8 mouse cellular contexts compared by ENCODE assay signal in genomic region chr13:52976510-52977220, GRCm38 (mm10). TPM values are rescaled to one million over a fixed set of nuclear protein-coding genes. Genes with fewer than 3 reads are reported as not detected.
A peak's percentile ranks its signal among the peaks of the same experiment; 100 is the strongest.
DNase-seq lines count a peak whose midpoint lies in the region; ATAC-seq lines count a peak whose summit lies in the region.
"Had no signal": no experiment of that assay in that cellular context is flagged by ENCODE, and none has a peak within 500 bp of the region (broad histone marks: within the 10 kb centered on the region; RNA-seq: fewer than 3 reads in every experiment).

No protein-coding gene starts in this region.

- peaks cover 64% of the 10 kb centered on the region for H3K4me1 ChIP-seq in forebrain, embryonic 10.5 days
- peaks cover 35% of the 10 kb centered on the region for H3K4me1 ChIP-seq in hindbrain, embryonic 15.5 days (replicated peaks)

- H3K27me3 ChIP-seq in forebrain, embryonic 10.5 days (ENCODE audit: poor library complexity, severe bottlenecking) = peaks cover 66% of the 10 kb centered on the region
- no peaks in the 10 kb centered on the region for H3K27me3 ChIP-seq in hindbrain, embryonic 15.5 days

- no peak overlapping the region for H3K9ac ChIP-seq in hindbrain, embryonic 15.5 days

- WGBS in forebrain, embryonic 10.5 days = 16% methylated on average over 16 of the region's 16 CpGs
- 17% methylated on average over 16 of the region's 16 CpGs for WGBS in hindbrain, embryonic 15.5 days

- no peaks in the 10 kb centered on the region for H3K9me3 ChIP-seq in forebrain, embryonic 10.5 days
- H3K9me3 ChIP-seq in hindbrain, embryonic 15.5 days = no peaks in the 10 kb centered on the region

- H3K36me3 ChIP-seq in forebrain, embryonic 10.5 days (replicated peaks) = no peaks in the 10 kb centered on the region
- H3K36me3 ChIP-seq in hindbrain, embryonic 15.5 days = no peaks in the 10 kb centered on the region

- ATAC-seq in hindbrain, embryonic 15.5 days (ENCODE audit: low FRiP score, low read depth) = no peak

- peak overlapping the region; percentile 96 for H3K4me2 ChIP-seq in hindbrain, embryonic 15.5 days

- peak overlapping the region; percentile 31 for H3K4me3 ChIP-seq in forebrain, embryonic 10.5 days
- H3K4me3 ChIP-seq in hindbrain, embryonic 15.5 days = peak overlapping the region; percentile 6; the same call in 1 of the 2 replicates
- H3K4me3 ChIP-seq: erythroblast, embryonic 14.5 days had no signal

- no peak overlapping the region for H3K27ac ChIP-seq in forebrain, embryonic 10.5 days
- H3K27ac ChIP-seq in hindbrain, embryonic 15.5 days (replicated peaks) = peak overlapping the region; percentile 35; the same call in 1 of the 2 replicates

- DNase-seq in A20 (ENCODE audit: low read depth, low spot score) = peak; percentile 64
- DNase-seq in Muller cell, postnatal 12 days (ENCODE audit: inconsistent ontology term) = peak; percentile 90
- DNase-seq in forebrain, embryonic 10.5 days (ENCODE audit: extremely low spot score, low spot score) = peak; percentile 43
- peak; percentile 86 for DNase-seq in lung, postnatal 36 days
- no peak for DNase-seq in cerebellum, postnatal 14 days
- no peak for DNase-seq in cerebellum, postnatal 4 days (ENCODE audit: low spot score in 2 of 2)

RNA-seq across cellular contexts. Expression of gene Nfil3, which starts 4.2 kb away (rescaled TPM):
- 13.4 and 15.3 TPM in 2 replicates for polyA plus RNA-seq in forebrain, embryonic 10.5 days (2016; fragmentation: Nextera tagmentation; extraction: Ambion mirVana)
- 43.6 and 48.0 TPM in 2 replicates for polyA plus RNA-seq in hindbrain, embryonic 15.5 days (2015; fragmentation: Nextera tagmentation; extraction: Ambion mirVana)

RNA-seq across cellular contexts. Expression of gene Auh, which starts 47.2 kb away (rescaled TPM):
- polyA plus RNA-seq in forebrain, embryonic 10.5 days (2016; fragmentation: Nextera tagmentation; extraction: Ambion mirVana) = 26.8 and 31.0 TPM in 2 replicates
- polyA plus RNA-seq in hindbrain, embryonic 15.5 days (2015; fragmentation: Nextera tagmentation; extraction: Ambion mirVana) = 60.1 and 67.5 TPM in 2 replicates

Comparison
In these comparisons a context has a peak if more than half of its experiments do, and no peak if none do; other contexts are left out.
1. DNase-seq: peak in A20 (single experiment), Muller cell, postnatal 12 days (single experiment), forebrain, embryonic 10.5 days (single experiment) and lung, postnatal 36 days (single experiment); none in cerebellum, postnatal 14 days (0 of 2) and cerebellum, postnatal 4 days (0 of 2).